Mouse (Mus musculus) liver, postnatal 0 days (tissue): ENCODE results near the gene Dync1li2.

Source experiments
- CTCF ChIP-seq: sonication (generic); IDR thresholded peaks from 2 replicates; pipeline ENCODE4 v1.5.1; 2016; ENCODE audit warnings: antibody characterized with exemption, low read depth
- EP300 ChIP-seq: IDR thresholded peaks from 2 replicates; pipeline ENCODE4 v1.6.1; 2016; ENCODE audit warnings: antibody characterized with exemption, low read depth, mild to moderate bottlenecking

- TF ChIP-seq EP300: no peak
- TF ChIP-seq CTCF: no peak
Measured at GRCm38 (mm10) chr8:104414204-104414603, 28.6 kb downstream of the Dync1li2 start.
